Mouse (Mus musculus): ENCODE data around the gene Fam187b.

Gene Fam187b

DNA sequence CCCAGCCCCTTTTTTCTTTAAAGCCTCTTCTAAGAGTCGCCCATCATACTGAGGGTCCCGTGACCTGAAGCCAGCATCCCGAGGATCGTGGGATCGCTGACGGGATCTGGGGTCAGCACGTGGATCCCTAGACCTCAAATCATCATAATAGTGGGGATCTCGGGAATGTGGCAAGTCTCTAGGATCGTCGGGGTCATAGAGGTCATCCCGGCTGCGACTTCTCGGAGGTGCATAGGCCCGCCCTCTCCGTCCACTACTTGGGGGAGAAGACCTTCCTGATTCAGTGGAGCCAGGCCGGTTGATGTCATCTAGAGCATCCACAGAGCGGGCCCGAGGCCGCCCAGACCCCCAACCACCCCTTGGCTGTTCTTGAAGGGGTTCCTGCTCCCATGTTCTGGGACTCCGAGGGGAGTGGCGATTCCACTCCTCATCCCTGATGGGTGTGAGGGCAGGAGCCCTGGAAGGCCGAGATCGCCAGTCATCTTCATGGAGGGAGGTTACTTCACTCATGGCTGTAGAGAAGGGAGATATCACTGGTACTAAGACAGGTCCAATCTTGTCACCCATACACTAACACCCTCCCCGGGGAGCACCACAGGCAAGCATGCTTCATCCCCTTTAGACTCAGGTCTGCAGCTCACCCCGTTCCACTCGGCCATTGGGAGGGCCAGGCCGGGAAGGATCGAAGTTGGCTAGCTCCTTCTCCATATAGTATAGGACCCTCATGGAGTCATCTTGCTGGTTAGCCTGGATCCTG lies 15.3 kb upstream of the Fam187b start:
- DNase-seq (ENCODE audit: low spot score): no peak

GRCm38 (mm10) chr7:30958866-30959487 lies 14.6 kb upstream of the Fam187b start:
- no peak for DNase-seq (ENCODE audit: low spot score)

DNA sequence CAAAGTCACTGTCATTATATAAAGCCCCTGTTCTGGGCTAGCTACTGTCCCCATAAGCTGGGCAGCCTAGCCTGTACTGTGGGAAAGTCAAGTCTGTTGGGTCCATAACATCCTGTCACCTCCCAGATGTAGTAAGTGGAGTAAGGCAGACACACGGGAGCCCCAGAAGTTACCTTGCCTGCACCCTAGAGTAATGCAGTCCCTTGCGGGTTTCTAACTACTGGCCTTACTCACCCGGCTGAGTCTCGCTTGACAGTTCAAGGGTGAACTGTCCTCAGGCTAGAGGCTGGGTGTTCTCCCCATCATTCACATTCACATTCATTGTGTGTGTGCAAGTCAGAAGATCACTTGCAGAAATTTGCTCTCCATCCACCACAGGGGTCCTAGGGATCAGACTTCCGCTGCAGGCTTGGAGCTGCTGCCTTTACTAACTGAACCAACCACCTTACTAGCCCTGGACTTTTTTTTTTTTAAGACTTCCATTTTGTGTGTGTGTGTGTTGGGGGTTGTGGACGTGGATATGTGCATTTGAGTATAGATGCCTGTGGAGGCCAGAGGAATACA lies 13.7 kb upstream of the Fam187b start:
- DNase-seq (ENCODE audit: low spot score): no peak

- no peak for DNase-seq (ENCODE audit: low spot score)
Observed at GRCm38 (mm10) chr7:30962862-30963261, 10.7 kb upstream of the Fam187b start.

- no peak for DNase-seq (ENCODE audit: low spot score)
Observed at GRCm38 (mm10) chr7:30964366-30964765, 9.2 kb upstream of the Fam187b start.

DNA sequence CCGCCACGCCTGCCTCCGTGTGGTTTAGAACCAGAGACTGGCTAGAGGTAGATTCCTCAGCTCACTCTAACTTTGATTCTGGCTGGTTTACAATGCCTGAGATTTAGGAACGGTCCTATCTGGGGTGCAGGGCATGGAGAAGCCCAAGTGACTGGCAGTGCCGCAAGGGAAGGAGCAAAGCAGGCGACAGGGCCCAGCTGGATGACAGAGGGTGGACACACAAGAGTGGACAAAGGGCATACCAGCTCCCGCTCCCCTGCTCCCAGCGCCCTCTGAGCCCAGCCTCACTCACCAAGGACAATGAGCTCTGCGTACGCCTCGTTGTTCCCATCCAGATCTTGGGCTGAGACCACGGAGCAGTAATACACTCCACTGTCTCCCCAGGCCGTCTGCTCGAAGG lies 7.9 kb upstream of the Fam187b start:
- no peak for DNase-seq (ENCODE audit: low spot score)

GRCm38 (mm10) chr7:30966657-30967056 lies 6.9 kb upstream of the Fam187b start:
- no peak for DNase-seq (ENCODE audit: low spot score)

DNA sequence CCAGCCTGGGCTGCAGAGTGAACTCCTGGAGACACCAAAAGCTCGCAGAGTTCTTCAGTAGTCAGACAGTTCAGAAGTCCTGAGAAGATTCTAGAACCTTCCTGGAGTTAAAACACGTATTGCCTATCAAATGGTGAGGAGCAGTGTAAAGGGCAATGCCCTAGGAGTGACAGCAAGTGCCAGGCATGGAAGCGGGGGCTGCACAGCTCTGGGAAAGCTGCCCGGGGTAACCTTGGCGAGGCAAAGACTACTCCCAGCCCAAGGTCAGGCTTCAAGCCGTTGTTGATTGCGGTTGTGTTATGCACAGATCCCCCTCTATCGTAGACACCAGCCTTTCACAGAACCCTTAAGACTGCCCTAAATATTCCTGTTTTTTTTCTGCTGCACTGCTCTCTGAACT lies 5.0 kb upstream of the Fam187b start:
- peak; percentile 86 for DNase-seq (ENCODE audit: low spot score)

- no peak for DNase-seq (ENCODE audit: low spot score)
Observed at GRCm38 (mm10) chr7:30969174-30969573, 4.4 kb upstream of the Fam187b start.

DNA sequence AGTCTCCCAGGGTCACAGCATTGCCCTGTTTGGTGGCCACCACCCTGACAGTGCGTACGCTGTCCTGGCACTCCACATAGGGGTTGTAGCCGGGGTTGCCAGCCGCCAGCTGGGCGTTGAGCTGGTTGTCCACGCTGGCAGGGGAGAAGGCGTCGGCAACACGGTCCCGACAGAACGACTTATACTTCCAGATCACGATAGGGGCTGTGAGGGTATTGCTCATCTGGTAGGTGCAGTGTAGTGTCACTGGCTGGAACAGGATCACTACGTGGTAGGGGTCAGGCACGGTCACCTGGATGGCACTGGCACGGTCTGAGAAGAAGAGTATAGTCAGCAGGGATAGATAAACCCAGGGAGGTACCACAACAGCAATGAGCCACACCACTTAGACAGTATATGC lies 1.7 kb upstream of the Fam187b start:
- DNase-seq (ENCODE audit: low spot score): no peak

- no peak for DNase-seq (ENCODE audit: low spot score)
Observed at GRCm38 (mm10) chr7:30972426-30973250, 952 bp upstream of the Fam187b start.

GRCm38 (mm10) chr7:30973251-30973500 lies 414 bp upstream of the Fam187b start, which contains the start of gene Lsr:
Gene Lsr, minus strand, starts transcription at chr7:30973464.
- DNase-seq (ENCODE audit: low spot score): no peak

DNA sequence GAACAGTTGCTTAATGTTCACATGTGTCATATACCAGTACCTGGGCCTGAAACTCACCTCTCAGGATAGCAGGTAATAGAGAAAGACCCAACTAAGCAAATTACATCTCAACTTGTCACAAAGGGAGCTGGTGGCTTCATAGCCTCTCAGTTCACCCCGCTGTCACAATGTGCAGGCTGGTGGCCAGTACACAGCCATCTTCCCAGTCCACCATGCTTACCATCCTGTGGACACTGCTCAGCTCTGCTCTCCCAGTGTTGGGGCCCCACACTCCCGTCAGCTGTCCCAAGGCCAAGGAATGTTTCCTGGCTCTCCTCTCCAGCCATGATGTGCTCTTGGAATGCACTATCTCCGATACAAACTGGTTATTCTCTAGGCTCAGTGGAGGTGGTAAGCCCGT lies 8.1 kb downstream of the Fam187b start:
- DNase-seq (ENCODE audit: low spot score): no peak

GRCm38 (mm10) chr7:30985357-30985756 lies 11.8 kb downstream of the Fam187b start:
- DNase-seq (ENCODE audit: low spot score): no peak

DNA sequence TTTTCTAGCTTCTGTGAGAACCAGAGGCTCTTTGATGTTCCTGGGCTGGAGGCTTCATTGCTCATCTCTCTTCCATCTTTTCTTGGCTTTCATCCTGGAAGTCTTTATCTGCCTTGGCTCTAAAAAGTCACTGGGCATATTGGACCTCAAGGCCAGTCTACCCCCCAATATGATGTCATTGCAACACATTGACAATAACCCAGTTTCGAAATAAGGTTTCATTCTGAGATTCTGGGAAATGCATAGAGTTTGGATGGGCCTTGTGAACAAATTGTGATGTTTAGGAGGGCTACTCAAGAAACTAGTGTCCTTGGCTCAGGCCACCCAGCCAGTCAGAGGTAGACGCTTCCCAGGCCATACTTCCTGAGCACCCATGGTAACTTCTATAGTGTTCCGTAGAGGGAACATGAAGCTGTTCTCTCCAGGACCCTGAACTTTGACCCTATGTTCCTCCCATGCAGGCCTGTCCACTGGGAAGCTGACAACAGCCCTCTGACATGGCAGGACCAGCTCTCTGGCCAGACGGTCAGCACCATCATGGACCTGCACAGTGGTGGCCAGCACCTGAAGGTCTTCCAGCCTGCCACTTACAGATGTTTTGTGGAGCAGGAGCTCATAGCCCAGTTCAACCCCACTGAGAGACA lies 15.1 kb downstream of the Fam187b start:
- no peak for DNase-seq (ENCODE audit: low spot score)

- no peak for DNase-seq (ENCODE audit: low spot score)
Observed at GRCm38 (mm10) chr7:30992148-30992547, 18.6 kb downstream of the Fam187b start.

- DNase-seq (ENCODE audit: low spot score): no peak
Observed at GRCm38 (mm10) chr7:30993986-30994385, 20.4 kb downstream of the Fam187b start.

GRCm38 (mm10) chr7:30996491-30996890 lies 22.9 kb downstream of the Fam187b start:
- DNase-seq (ENCODE audit: low spot score): no peak

- DNase-seq (ENCODE audit: low spot score): peak; percentile 54
Observed at GRCm38 (mm10) chr7:31000505-31001020, 27.0 kb downstream of the Fam187b start.

DNA sequence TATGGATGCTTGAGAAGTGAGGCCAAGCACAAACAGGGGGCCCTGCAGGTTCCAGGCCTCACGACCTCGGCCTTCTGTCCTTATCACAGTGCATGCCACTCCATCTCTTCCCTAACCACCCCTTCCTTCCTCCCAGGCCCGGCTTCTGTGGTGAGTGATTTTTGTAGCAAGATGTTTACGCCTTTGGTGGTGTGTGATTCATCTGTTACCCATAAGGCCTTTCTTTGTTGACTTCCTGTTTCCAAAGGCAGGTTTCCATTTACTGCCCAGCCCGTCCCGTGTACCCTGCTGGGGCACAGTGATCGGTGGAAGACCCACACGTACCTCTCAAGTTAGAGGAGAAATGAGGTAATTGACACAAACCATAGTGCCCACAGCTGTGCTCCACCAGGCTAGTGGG lies 29.1 kb downstream of the Fam187b start:
- DNase-seq (ENCODE audit: low spot score): no peak

DNA sequence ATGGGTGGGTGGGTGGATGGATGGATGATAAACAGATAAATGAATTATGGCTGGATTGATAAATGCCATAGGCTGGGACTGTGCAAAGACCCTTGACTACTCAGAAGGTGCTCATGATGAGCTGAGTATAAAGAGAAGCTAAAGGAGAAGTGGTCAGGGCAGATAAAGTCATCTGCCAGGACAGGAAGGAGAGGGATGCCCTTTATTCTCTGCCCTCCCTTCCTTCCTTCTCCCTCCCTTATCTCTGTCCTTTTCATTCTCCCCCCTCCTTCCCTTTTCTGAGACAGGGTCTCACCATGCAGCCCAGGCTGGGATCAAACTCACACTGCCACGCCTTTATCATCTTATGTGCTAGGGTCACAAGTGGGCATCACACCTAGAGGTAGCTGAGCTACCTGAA lies 34.2 kb downstream of the Fam187b start:
- no peak for DNase-seq (ENCODE audit: low spot score)

DNA sequence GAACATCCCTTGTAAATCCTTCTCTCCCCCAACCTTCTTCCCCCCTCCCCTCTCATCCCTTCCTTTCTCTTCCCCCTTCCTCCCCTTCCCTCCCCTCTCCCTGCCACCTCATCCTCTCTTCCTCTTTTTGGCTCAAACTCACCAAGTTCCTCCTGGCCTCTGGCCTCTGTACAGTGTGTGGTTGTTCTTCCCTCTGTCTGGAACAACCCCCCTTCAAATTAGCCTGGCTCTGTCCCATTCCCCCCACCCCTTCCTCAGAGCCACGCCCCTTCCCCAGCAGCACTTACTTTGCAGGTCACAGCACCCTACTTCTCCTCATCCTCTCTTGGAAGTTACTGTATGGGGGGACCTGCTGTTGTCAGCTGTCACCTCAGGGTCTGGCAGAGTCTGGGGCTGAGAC lies 34.6 kb downstream of the Fam187b start:
- no peak for DNase-seq (ENCODE audit: low spot score)

All from testis, postnatal 10 days (tissue).